ENCODE assay signal across 9 mouse cellular contexts in genomic region chr9:87738766-87739542, GRCm38 (mm10). TPM values are rescaled to one million over a fixed set of nuclear protein-coding genes. Genes with fewer than 3 reads are reported as not detected.
DNase-seq lines count a peak whose midpoint lies in the region; ATAC-seq and TF ChIP-seq lines count a peak whose summit lies in the region.
"Had no signal": no experiment of that assay in that cellular context is flagged by ENCODE, and none has a peak within 500 bp of the region (broad histone marks: within the 10 kb centered on the region; RNA-seq: fewer than 3 reads in every experiment).

No protein-coding gene starts in this region.

- under 1% methylated on average over 39 of the region's 39 CpGs for WGBS in kidney, embryonic 16.5 days
- WGBS in heart, postnatal 0 days, result 4% methylated on average over 39 of the region's 39 CpGs

- no peak for ATAC-seq in kidney, embryonic 16.5 days (ENCODE audit: low FRiP score, low TSS enrichment)
- no peak for ATAC-seq in heart, postnatal 0 days (ENCODE audit: insufficient read depth, low read depth)

- no peak for TF ChIP-seq CTCF in heart, postnatal 0 days (IDR thresholded peaks at IDR 0.05; ENCODE audit: low read depth)

- TF ChIP-seq EP300 in heart, postnatal 0 days (IDR thresholded peaks at IDR 0.05; ENCODE audit: low read depth), result no peak

- no peak overlapping the region for H3K9ac ChIP-seq in kidney, embryonic 16.5 days (replicated peaks; ENCODE audit: low read length)
- peak overlapping the region; percentile 2 for H3K9ac ChIP-seq in heart, postnatal 0 days (replicated peaks; ENCODE audit: low read depth, low read length)

- H3K36me3 ChIP-seq in kidney, embryonic 16.5 days (ENCODE audit: insufficient read depth, low read length), result no peaks in the 10 kb centered on the region
- H3K36me3 ChIP-seq in heart, postnatal 0 days (replicated peaks; ENCODE audit: control insufficient read depth, insufficient read depth, low read length), result no peaks in the 10 kb centered on the region
- H3K36me3 ChIP-seq: G1E had no signal

- H3K4me1 ChIP-seq in kidney, embryonic 16.5 days (ENCODE audit: insufficient read depth, low read length), result peaks cover 12% of the 10 kb centered on the region; the same call in 1 of the 2 replicates
- H3K4me1 ChIP-seq in heart, postnatal 0 days (ENCODE audit: control insufficient read depth, insufficient read depth), result peaks cover 6% of the 10 kb centered on the region; the same call in 1 of the 2 replicates

- no peaks in the 10 kb centered on the region for H3K9me3 ChIP-seq in kidney, embryonic 16.5 days (ENCODE audit: low read length)
- no peaks in the 10 kb centered on the region for H3K9me3 ChIP-seq in heart, postnatal 0 days (replicated peaks; ENCODE audit: control insufficient read depth, low read length)

- H3K27me3 ChIP-seq in kidney, embryonic 16.5 days (ENCODE audit: insufficient read depth, low read length), result peaks cover 87% of the 10 kb centered on the region
- peaks cover 98% of the 10 kb centered on the region for H3K27me3 ChIP-seq in heart, postnatal 0 days (ENCODE audit: control insufficient read depth, insufficient read depth, low read length)

- H3K27ac ChIP-seq in kidney, embryonic 16.5 days (ENCODE audit: low read length), result no peak overlapping the region
- peak overlapping the region; percentile 50 for H3K27ac ChIP-seq in heart, postnatal 0 days (ENCODE audit: low read depth)

- H3K4me2 ChIP-seq in kidney, embryonic 16.5 days (replicated peaks; ENCODE audit: low read depth, low read length), result peak overlapping the region; percentile 37
- H3K4me2 ChIP-seq in heart, postnatal 0 days (ENCODE audit: low read depth, low read length), result peak overlapping the region; percentile 72

- H3K4me3 ChIP-seq in kidney, embryonic 16.5 days (ENCODE audit: low read length), result peak overlapping the region; percentile 26
- H3K4me3 ChIP-seq in heart, postnatal 0 days (ENCODE audit: low read depth, low read length), result peak overlapping the region; percentile 47

- no peak for DNase-seq in kidney, postnatal 10 days
- peak; percentile 58 for DNase-seq in embryo, embryonic 9.5 days (ENCODE audit: extremely low spot score)
- no peak for DNase-seq in heart, postnatal 0 days (ENCODE audit: low spot score)
- peak; percentile 26 for DNase-seq in neural tube, embryonic 10.5 days (ENCODE audit: extremely low spot score, low spot score)
- DNase-seq in right cerebral cortex, postnatal 36 days (ENCODE audit: low spot score in 2 of 2), result no peak
- DNase-seq in urinary bladder, postnatal 4 days (ENCODE audit: low spot score in 2 of 2), result no peak
- no peak for DNase-seq in frontal cortex, postnatal 10 days (ENCODE audit: low spot score in 2 of 2)

RNA-seq across cellular contexts. Expression of gene Tbx18, which starts 7.9 kb away (rescaled TPM):
- 1.9 and 2.1 TPM in 2 replicates for polyA plus RNA-seq in kidney, embryonic 16.5 days (2015; fragmentation: Nextera tagmentation; extraction: Ambion mirVana)
- total RNA-seq in heart, postnatal 0 days (2014; rRNA removed; ENCODE audit: low replicate concordance), result 14.8 and 17.2 TPM in 2 replicates
- 3.7 and 4.4 TPM in 2 replicates for polyA plus RNA-seq in heart, postnatal 0 days (2015; fragmentation: Nextera tagmentation; extraction: Ambion mirVana)
- total RNA-seq: G1E had no signal
- polyA plus RNA-seq: G1E had no signal

Comparison
In these comparisons a context has a peak if more than half of its experiments do, and no peak if none do; other contexts are left out.
1. DNase-seq: peak in embryo, embryonic 9.5 days (single experiment) and neural tube, embryonic 10.5 days (single experiment); none in kidney, postnatal 10 days (single experiment), heart, postnatal 0 days (single experiment), right cerebral cortex, postnatal 36 days (0 of 2), urinary bladder, postnatal 4 days (0 of 2) and frontal cortex, postnatal 10 days (0 of 2).